Mouse (Mus musculus) left cerebral cortex, adult 2 months (tissue): ENCODE data around the gene Emc3. TPM values are rescaled to one million over a fixed set of nuclear protein-coding genes. Genes with fewer than 3 reads are reported as not detected.

ENCODE experiments used
- DNase-seq, 2 experiments: peaks; one replicate each; pipeline ENCODE4 v3.0.0; 2021 to 2022; ENCODE audit warnings: low spot score in 2 of 2, mixed read lengths in 1 of 2; ENCODE audit errors: extremely low spot score in 1 of 2
- H3K27ac ChIP-seq: fragments of 200-600 bp; 2 replicates; pipeline ENCODE4 v1.8.1; 2022
- H3K4me3 ChIP-seq: fragments of 200-600 bp; 2 replicates; pipeline ENCODE4 v1.8.1; 2022
- CTCF ChIP-seq: fragments of 200-600 bp; IDR thresholded peaks from 2 replicates; pipeline ENCODE4 v1.8.1; 2022; ENCODE audit warnings: antibody characterized with exemption, mild to moderate bottlenecking, moderate library complexity
- intact Hi-C: fragments of 180-260 bp; cut with DNase I; formaldehyde crosslinking; loops from one replicate; pipeline ENCODE4 v1.15.1; 2025
- total RNA-seq, 2 experiments: library from RNA; stranded (reverse); gene quantifications; 2 replicates each; pipeline ENCODE4 v1.2.3; 2021

The Emc3 gene
- total RNA-seq, 2 experiments from 2014 or later, result 76.5 to 77.5 TPM

DNA sequence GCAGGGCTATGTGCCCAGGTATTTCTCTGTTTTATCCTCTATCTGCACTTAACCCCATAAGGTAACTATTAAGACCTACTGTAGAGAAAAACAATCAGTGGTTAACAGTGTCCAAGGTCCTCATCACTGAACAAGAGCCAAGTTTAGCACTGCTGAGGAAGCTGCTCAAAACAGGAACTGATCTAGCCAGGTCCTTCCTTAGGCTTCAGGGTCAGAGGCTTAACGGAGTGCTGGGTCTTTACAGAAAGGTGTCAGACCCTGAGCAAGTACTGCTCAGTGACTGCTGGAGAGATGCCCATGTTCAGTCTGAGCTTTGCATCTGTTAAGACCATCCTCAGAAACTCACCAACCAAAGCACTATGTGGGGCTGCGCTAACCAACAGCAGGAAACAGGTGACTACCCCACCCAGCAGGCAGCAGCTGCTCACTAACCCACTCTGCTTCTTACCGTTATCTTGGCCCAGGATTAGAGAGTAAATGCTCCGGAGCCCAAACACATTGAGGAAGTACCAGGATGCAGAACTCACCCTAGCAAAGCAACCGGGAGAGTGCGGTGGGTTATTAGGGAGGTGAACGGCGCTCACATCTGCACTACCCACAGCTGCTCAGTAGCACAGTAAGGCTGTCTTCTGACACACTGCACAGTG is 13.9 kb downstream of the Emc3 start:
- TF ChIP-seq CTCF, result no peak
- Histone ChIP-seq H3K4me3 (no peak overlapping the region), H3K27ac (no peak overlapping the region)
- DNase-seq, result no peak
- intact Hi-C loops, result no loop called here

DNA sequence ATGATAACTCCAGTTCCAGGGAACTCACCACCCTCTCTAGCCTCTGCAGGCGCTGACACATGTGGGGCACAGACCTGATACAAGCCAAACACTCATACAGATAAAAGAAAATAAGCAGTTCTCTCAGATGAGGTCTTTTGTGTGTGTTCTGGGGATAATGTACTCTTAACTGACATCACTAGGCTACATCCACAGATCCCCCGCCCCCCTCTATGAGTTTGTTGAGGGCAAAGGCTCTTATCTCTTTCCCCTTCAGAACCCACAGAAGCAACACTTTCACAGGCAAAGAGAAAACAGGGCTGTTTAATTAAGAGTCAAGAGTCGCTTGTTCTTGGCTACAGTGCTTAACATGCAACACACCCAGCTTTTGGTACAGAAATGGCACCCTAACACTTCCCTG is 16.9 kb downstream of the Emc3 start:
- DNase-seq, result no peak
- intact Hi-C loops, result no loop called here
- Histone ChIP-seq H3K27ac (no peak overlapping the region), H3K4me3 (no peak overlapping the region)
- no peak for TF ChIP-seq CTCF

DNA sequence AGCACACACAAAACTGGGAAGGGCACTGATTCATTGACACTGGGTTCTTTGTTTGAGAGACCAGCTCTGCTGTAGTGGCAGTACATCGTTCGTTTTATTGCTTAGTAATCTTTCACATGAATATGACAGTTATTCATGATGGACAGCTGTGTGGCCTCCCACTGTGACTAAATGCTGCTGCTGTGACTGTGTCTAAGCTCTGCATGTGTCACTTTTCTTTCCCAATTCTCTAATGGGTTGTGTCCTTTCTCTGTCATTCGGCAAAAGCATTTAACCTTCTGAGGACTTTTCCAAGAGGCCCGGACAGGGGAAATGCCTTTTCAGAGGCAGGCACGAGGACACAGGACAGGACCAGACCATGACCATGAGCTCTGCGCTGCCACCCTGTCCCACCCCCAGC is 17.5 kb downstream of the Emc3 start:
- H3K4me3 ChIP-seq, result no peak overlapping the region
- H3K27ac ChIP-seq, result no peak overlapping the region
- no peak for DNase-seq
- intact Hi-C loops, result no loop called here
- TF ChIP-seq CTCF, result no peak

DNA sequence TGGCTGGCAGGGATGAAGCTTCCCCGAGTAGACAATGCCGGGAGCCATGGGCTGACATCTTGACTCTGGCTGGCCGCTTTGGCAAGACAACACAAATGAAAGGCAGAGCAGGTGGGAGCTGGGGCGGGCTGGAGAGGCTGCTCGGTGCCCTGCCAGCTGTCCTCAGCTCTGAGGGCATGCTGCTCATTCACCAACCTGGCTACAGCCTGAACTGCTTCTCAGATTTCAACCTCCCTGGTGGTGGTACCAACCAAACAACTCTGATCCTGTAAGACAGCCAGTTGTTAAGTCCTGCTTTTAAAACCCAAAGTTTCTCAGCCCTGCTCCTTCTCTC is 22.5 kb downstream of the Emc3 start:
- intact Hi-C loops, result no loop called here
- no peak overlapping the region for H3K4me3 ChIP-seq
- no peak overlapping the region for H3K27ac ChIP-seq
- no peak for TF ChIP-seq CTCF
- no peak for DNase-seq

DNA sequence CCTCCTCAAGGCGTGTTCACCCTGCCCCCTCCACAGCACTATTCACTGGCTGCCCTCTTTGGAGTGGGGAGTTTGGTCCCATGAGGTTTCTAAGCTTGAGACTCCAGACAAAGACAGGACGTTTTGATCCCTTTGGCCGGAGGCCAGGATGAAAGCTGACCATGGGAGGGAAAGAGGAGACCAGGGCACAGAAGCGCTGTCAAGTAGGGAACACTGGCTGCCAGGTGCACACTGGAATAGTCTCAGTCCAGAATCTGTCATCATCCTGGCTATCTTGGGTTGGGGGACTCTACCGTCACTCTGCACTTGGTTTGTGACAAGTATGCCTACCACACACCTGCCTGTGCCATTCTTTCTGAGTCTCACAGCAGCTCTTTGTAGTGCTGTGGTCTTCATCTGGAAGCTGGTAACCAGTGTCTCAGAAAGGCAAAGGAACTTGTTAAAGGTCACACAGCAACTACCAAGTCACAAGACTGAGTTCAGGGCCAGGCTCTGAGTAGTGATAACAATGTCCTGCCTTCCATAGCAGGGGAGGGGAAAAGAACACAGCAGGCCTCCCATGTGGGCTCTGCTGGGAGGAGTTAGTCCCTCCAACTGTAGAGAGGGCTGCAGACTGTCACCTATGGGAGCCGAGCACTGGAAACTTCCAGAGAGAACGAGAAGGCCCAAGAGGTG is 23.0 kb downstream of the Emc3 start:
- intact Hi-C loops, result no loop called here
- Histone ChIP-seq H3K27ac (no peak overlapping the region), H3K4me3 (no peak overlapping the region)
- DNase-seq, result no peak
- TF ChIP-seq CTCF, result no peak

DNA sequence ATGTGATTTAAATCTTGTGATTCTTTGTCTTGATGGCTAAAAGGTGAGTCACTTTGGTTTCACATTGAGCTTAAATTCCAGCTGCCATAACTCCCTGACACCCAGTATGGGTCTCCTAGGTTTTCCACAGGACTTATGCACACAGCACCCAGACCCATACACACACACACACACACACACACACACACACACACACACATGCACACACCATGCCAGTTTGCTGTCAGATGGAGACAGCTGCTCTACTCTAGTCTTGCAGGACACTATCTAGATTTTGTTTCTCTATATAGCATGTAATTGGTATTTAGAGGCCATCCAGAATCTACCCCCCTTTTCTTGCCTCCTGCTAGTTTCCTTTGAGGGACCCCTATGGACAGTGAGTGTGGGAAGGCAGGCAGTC is 24.3 kb downstream of the Emc3 start:
- intact Hi-C loops, result no loop called here
- Histone ChIP-seq H3K4me3 (no peak overlapping the region), H3K27ac (no peak overlapping the region)
- no peak for DNase-seq
- TF ChIP-seq CTCF, result no peak

DNA sequence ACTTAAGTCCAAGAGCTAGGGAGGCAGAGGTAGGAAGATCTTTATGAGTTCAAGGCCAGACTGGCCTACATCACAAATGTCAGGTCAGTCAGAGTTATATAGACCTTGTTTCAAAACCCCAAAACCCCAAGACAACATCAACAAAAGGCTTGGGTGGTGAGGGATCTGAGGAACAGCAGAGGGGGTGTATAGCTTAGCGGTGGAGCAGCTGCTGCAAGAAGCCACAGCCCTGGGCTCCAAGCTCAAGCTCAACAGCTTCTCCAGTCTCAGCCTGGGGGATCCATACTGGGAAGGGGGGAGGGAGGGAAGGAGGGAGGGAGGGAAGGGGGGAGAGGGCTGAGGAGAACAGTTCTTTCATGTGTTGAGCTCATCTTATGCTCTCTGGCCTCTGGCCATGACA is 25.8 kb downstream of the Emc3 start:
- intact Hi-C loops, result no loop called here
- TF ChIP-seq CTCF, result no peak
- DNase-seq, result no peak
- H3K27ac ChIP-seq, result no peak overlapping the region
- H3K4me3 ChIP-seq, result no peak overlapping the region

DNA sequence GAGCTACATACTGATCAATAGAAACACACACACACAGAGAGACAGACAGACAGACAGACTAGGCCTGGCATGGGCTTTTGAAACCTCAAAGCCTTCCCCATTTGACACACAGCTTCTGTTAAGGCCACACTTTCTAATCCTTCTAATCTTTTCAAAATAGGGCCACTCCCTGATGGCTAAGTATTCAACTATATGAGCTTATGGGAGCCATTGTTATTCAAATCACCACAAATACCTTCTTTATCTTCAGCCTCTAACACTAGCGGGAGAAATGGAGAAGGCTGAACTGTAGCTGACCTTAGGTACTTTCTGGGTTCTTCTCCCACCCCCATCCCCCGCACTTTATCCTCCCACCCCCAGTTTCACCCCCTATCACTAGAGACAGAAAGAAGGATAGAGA is 28.7 kb downstream of the Emc3 start:
- DNase-seq, result no peak
- TF ChIP-seq CTCF, result no peak
- Histone ChIP-seq H3K27ac (no peak overlapping the region), H3K4me3 (no peak overlapping the region)
- intact Hi-C loops, result loop anchor here (5.0 kb wide), 1 partner anchor 120 kb away; the partner anchor contains the start of gene Vhl

DNA sequence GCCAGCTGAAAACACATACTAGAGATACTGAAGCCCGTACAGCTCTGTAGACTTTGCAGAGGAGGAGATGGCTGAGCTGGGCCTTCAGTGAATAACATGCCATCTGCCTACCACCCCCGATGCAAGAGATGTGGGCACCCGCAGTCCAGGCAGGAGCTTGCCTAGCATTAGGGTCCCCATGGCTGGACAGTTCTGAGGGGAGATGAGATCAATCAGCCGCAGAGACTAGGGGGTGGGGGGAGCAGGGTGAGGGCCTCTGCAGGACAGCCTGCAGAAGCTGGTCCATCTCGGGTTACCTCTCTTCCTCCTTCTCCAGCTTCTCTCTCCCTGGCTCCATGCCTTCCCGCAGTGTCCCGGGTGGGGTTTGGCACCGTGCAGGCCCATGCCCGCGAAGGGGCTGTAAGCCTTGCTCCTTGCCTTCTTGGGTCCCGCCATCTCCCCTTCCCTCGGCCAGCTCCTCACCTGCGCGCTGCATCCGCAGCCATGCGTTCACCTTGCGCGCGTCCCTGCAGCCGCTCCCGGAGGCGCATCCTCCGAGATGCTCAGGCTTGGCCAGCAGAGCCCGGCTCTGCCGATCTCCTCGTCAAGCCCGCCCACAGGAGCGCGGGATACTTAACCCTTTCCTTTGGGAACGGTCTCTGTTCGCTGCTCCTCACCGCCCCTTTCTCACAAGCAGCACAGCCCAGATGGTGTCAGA is 29.9 kb downstream of the Emc3 start, which contains the start of gene Prrt3:
Gene Prrt3, minus strand, starts transcription at position 544 of the 697 bp plus-strand sequence.
- DNase-seq, result peak; percentile 77 to 80
- intact Hi-C loops, result loop anchor here (2.0 to 5.0 kb wide), 2 partner anchors 107 to 121 kb away; partner anchors contain the start of gene Vhl
- H3K4me3 ChIP-seq, result peak within 1 kb of the TSS; percentile 76
- TF ChIP-seq CTCF, result no peak
- peak within 1 kb of the TSS; percentile 95 for H3K27ac ChIP-seq

DNA sequence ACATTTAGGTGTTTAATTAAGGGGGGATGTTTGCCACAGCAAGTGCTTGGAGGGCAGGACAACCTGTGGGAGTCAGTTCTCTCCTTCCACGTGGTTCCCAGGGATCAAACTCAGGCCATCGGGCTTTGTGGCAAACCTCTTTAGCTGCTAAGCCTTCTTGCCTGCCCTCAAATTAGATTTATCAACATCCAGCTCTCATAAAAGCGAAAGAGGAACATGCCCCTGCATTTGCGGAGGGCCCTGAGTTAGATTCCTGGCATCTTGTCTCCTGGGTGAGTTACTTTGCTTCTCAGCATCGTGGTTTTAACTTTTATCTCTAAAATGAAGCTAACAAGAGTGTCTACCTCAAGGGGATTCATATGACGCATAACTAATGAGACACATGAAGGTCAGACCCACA is 32.1 kb downstream of the Emc3 start:
- intact Hi-C loops, result no loop called here
- DNase-seq, result no peak
- H3K4me3 ChIP-seq, result no peak overlapping the region; the same call in 1 of the 2 replicates
- H3K27ac ChIP-seq, result no peak overlapping the region
- no peak for TF ChIP-seq CTCF

DNA sequence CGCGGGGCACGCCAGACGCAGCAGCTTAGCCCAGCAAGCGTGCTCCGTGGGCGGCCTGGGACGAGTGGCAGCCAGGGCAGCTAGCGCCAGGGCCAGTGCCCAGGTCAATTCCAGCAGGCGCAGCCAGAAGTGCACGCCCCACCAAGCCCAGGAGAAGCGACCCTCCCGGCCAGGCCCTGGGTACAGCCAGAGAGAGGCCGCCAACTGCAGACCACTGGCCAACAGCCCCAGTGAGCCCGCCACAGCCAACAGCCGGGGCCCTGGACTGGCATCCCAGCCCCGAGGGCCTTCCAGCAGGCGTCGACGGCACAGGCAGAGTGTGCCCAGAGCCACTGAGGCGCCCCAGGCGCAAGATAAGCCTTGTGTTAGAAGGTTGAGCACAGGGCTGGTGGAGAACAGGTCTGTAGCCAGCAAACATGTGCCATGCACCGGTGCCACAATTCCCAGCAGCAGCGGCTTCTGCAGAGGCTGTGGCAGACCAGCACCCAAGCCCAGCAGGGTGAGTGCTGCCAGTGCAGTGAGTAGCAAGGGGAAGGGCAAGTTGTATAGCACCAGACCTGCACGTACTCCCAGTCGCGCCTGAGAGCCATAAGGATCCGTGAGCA is 36.3 kb downstream of the Emc3 start:
- H3K27ac ChIP-seq, result peak overlapping the region; percentile 76
- intact Hi-C loops, result no loop called here
- H3K4me3 ChIP-seq, result peak overlapping the region; percentile 37
- DNase-seq, result peak in 1 of 2 experiments; percentile 21
- TF ChIP-seq CTCF, result no peak

DNA sequence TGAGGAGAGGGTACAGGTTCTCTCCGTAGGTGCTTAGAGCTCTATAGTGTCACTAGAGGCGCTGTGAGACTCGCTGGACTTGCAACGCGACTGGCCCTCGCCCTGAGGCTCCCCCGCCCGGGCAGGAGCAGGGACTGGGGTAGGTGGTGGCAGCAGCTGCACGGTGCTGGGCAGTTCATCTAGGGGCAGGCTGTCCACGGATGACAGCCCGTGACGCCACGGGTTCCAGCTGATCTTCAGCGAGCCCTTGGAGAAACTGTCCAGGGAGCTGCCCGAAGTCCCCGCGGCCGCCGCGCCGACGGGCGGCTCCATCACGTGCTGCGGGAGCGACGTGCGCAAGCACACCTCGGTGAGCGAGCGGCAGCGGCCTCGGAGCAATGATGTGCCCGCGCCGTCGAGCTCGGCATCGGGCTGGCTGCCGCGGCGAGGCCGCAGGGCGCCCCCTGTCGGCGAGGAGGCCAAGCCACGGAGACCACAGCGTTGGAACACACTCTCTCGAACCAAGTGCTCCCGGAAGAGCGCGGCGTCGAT is 37.1 kb downstream of the Emc3 start:
- peak overlapping the region; percentile 37 for H3K4me3 ChIP-seq
- peak overlapping the region; percentile 76 for H3K27ac ChIP-seq
- DNase-seq, result peak; percentile 73 to 77
- intact Hi-C loops, result no loop called here
- peak; percentile 74 for TF ChIP-seq CTCF
